Mouse (Mus musculus) embryonic facial prominence, embryonic 14.5 days (tissue): ENCODE results near the gene Pmm2. TPM values are rescaled to one million over a fixed set of nuclear protein-coding genes. Genes with fewer than 3 reads are reported as not detected.

Experiments used
- ATAC-seq: fragments of 200-750 bp; cut with Nextera tagmentation; 2 replicates; pipeline ENCODE4 v1.8.0; 2017; ENCODE audit warnings: low read depth, moderate number of reproducible peaks, moderate TSS enrichment
- DNase-seq: peaks from one replicate; pipeline ENCODE4 v3.0.0-alpha.2; 2015; ENCODE audit warnings: low spot score
- H3K27ac ChIP-seq: fragments of 300-500 bp; sonication (generic); replicated peaks from 2 replicates; pipeline ENCODE4 v1.5.1; 2014; ENCODE audit warnings: low read depth, mild to moderate bottlenecking, low read length, moderate library complexity
- H3K27me3 ChIP-seq: fragments of 300-500 bp; sonication (generic); replicated peaks from 2 replicates; pipeline ENCODE4 v1.6.1; 2014; ENCODE audit warnings: low read length; ENCODE audit not compliant: control insufficient read depth, insufficient read depth
- H3K36me3 ChIP-seq: fragments of 300-500 bp; sonication (generic); 2 replicates; pipeline ENCODE4 v1.6.1; 2014; ENCODE audit warnings: low read length, mixed read lengths; ENCODE audit not compliant: control insufficient read depth, insufficient read depth
- H3K4me1 ChIP-seq: fragments of 300-500 bp; sonication (generic); 2 replicates; pipeline ENCODE4 v1.6.1; 2014; ENCODE audit warnings: antibody characterized with exemption, low read length; ENCODE audit not compliant: control insufficient read depth, insufficient read depth
- H3K4me2 ChIP-seq: fragments of 300-500 bp; sonication (generic); 2 replicates; pipeline ENCODE4 v1.6.1; 2014; ENCODE audit warnings: low read depth, mild to moderate bottlenecking, low read length, moderate library complexity, mixed read lengths
- H3K4me3 ChIP-seq: fragments of 300-500 bp; sonication (generic); 2 replicates; pipeline ENCODE4 v1.5.1; 2014; ENCODE audit warnings: low read depth, mild to moderate bottlenecking, low read length
- H3K9ac ChIP-seq: fragments of 300-500 bp; sonication (generic); 2 replicates; pipeline ENCODE4 v1.6.1; 2014; ENCODE audit warnings: low read depth, mild to moderate bottlenecking, low read length, moderate library complexity, mixed read lengths
- H3K9me3 ChIP-seq: fragments of 300-500 bp; sonication (generic); 2 replicates; pipeline ENCODE4 v1.6.1; 2016; ENCODE audit warnings: low read length; ENCODE audit not compliant: control insufficient read depth
- WGBS: fragments of 180-500 bp; shearing (Covaris S2); extraction: QIAGEN DNeasy Blood & Tissue Kit; methylation state at CpG from one replicate; pipeline ENCODE4 v1.1.7; 2014; 5-methylcytosine and 5-hydroxymethylcytosine counted together
- polyA plus RNA-seq: library from polyadenylated mRNA; unstranded; fragments of >200 nt; fragmentation: Nextera tagmentation; extraction: Ambion mirVana; gene quantifications from 2 replicates; pipeline ENCODE4 v1.2.1, GENCODE M21; 2014

Pmm2 gene
- polyA plus RNA-seq, 1 experiment from 2014 or later, result 42.4 TPM

DNA sequence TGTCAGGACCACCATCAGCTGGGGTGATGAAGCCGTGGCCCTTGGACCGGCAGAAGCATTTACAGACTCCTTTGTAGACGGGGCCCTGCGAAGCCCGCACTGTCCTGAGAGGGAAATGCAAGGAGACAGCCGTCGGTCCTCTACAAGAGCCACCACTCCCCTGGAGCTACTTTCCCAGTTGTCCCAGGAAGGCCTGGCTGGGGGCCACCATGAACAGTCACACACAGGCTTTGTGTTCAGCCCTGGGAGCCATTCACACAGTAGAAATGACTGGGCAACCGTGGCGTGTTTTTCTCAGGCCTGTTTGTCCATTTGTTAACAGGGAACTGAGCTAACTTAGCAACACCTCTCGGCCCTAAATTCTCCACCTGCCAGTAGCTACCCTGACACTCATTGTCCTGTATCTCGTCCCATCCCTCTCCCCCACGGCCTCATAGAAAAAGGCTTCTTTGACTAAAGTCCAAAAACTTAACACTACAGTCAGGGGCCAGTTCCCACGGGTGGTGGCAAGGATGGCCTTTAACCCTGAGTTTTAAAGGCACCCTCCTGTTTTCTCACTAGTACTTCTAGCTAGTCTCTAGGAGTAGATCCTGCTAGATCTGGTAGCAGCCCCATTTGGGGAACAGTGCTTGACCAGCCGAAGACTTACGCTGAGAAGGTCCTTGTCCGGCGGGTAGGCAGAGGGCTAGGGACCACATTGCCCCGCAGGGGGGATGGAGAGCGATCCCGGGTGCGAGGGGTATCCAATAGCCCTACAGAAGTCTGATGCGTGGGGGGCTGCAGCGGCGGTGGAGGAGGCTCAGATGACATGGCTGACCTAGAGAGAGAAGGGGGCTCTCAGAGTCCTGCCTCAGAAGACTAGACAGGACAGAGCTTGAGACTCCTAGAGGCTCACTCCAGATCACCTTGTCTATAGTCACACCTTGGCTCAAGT, 26.4 kb downstream of the Pmm2 start:
- Histone ChIP-seq H3K36me3 (peaks cover 34% of the 10 kb centered on the region), H3K4me3 (no peak overlapping the region), H3K27me3 (no peaks in the 10 kb centered on the region), H3K27ac (no peak overlapping the region), H3K4me2 (no peak overlapping the region), H3K9ac (no peak overlapping the region), H3K9me3 (no peaks in the 10 kb centered on the region), H3K4me1 (no peaks in the 10 kb centered on the region)
- ATAC-seq (no peak), DNase-seq (no peak)
- WGBS, result 85% methylated on average over 24 of the region's 24 CpGs

DNA sequence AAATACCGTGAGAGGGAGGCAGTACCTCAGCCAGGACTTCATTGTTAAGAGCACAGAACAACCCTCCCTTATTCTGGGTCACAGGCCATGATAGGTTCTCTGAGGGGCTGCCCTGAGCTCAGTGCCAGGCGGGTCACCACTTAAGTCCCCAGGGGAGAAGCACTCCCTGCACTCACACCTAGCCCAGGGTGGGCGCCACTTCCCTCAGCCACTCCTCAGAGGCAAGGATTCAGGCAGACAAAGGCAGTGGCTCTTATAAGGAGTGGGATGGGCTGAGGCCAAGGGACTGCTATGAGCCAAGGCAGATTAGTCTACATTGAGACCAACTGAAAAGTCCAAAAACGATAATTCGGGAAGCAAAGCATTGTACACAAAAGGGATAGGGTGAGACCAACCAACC, 27.9 kb downstream of the Pmm2 start:
- no peak for ATAC-seq
- Histone ChIP-seq H3K9ac (no peak overlapping the region), H3K4me1 (peaks cover 7% of the 10 kb centered on the region), H3K4me3 (no peak overlapping the region), H3K27me3 (no peaks in the 10 kb centered on the region), H3K4me2 (no peak overlapping the region), H3K36me3 (peaks cover 19% of the 10 kb centered on the region), H3K9me3 (no peaks in the 10 kb centered on the region), H3K27ac (no peak overlapping the region)
- no peak for DNase-seq
- WGBS, result 80% methylated on average over 5 of the region's 5 CpGs

DNA sequence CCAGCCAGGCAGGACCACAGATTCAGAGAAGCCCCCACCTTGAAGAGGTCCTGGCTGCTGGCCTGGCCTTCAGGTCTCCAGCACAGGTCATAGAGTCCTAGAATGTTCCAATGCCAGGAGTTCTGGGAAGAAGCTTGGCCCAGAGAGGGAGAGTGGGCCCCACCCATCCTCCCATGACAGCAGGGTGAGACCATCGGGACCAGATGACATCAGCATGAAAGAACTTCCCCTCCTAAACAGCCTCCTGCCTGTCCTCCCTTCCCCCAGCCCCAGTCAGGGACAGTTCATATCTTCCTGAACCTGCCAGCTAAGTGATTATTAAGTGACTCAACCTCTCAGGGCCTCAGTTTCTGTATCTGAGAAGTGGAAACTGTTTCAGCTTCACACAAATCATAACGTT, 29.0 kb downstream of the Pmm2 start:
- WGBS, result 50% methylated on average over 2 of the region's 2 CpGs
- Histone ChIP-seq H3K4me1 (peaks cover 13% of the 10 kb centered on the region), H3K9ac (no peak overlapping the region), H3K9me3 (no peaks in the 10 kb centered on the region), H3K4me3 (no peak overlapping the region), H3K36me3 (peaks cover 17% of the 10 kb centered on the region), H3K4me2 (no peak overlapping the region), H3K27me3 (no peaks in the 10 kb centered on the region), H3K27ac (no peak overlapping the region)
- peak; percentile 30 for DNase-seq
- no peak for ATAC-seq

DNA sequence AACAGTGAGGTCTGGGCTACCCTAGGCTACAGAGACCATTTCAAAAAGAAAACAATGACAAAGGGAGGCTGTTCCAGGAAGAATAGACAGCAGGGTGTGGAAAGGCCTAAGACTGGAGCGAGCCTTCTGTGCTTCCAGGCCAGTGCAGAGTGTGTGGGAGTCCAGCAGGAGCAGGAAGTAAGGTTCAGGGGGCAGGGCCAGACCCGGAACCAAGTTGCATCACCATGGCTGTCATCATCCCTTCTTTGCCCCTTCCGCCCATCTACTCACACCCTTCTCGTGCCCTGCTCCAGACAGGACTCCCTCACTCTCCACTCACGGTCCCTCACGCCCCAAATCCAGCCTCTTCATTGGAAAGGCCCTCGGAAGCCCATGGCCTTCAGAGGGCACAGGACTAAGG, 29.8 kb downstream of the Pmm2 start:
- no peak overlapping the region for H3K9ac ChIP-seq
- ATAC-seq (no peak), DNase-seq (no peak)
- WGBS, result 80% methylated on average over 7 of the region's 7 CpGs
- H3K4me1 ChIP-seq, result peaks cover 13% of the 10 kb centered on the region
- H3K27me3 ChIP-seq, result no peaks in the 10 kb centered on the region
- H3K27ac ChIP-seq, result no peak overlapping the region
- peaks cover 10% of the 10 kb centered on the region for H3K36me3 ChIP-seq
- H3K9me3 ChIP-seq, result no peaks in the 10 kb centered on the region
- no peak overlapping the region for H3K4me3 ChIP-seq
- no peak overlapping the region for H3K4me2 ChIP-seq

DNA sequence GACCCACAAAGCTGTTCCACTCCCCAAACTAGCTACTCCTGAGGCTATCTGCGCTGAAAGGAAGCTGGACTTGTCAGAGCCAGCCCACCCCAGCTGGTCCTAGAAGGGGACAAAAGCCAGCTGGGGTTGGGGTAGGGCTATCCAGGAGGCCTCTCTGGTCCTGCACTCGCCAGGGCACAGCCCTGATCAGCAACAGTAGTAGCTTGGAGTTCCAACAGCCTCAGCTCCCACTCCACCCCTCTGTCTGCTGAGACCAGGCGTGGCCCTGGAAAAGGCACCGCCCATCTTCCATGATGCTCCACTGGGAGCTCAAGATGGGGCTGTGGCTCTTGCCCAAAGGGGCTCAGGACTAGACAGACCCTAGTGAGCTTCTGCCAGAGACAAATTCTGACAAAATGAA, 30.3 kb downstream of the Pmm2 start:
- no peak overlapping the region for H3K9ac ChIP-seq
- H3K9me3 ChIP-seq, result no peaks in the 10 kb centered on the region
- no peaks in the 10 kb centered on the region; the same call in 1 of the 2 replicates for H3K27me3 ChIP-seq
- H3K27ac ChIP-seq, result no peak overlapping the region
- peaks cover 13% of the 10 kb centered on the region for H3K4me1 ChIP-seq
- WGBS, result 59% methylated on average over 4 of the region's 4 CpGs
- H3K4me2 ChIP-seq, result no peak overlapping the region
- H3K4me3 ChIP-seq, result no peak overlapping the region
- DNase-seq (no peak), ATAC-seq (no peak)
- peaks cover 5% of the 10 kb centered on the region for H3K36me3 ChIP-seq

DNA sequence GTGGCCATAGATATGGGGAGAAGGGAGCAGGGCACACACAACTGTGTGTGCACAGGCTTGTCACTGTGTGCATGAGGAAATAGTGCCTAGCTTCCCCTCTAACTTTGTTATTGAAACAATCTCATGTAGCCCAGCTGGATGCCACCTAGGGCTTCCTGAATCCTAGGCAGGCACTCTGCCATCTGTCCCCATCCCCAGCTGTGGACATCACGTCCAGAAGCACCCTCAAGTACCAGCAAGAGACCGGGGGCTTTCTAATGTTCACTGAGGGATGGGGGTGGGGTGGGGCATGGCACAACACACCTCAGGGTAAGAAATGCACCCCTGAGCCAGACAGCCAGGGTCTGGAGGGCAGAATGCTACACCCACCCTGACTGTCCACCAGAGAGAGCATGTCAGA, 30.9 kb downstream of the Pmm2 start:
- Histone ChIP-seq H3K4me2 (no peak overlapping the region), H3K9ac (no peak overlapping the region), H3K36me3 (peaks cover under 1% of the 10 kb centered on the region; the same call in 1 of the 2 replicates), H3K4me1 (peaks cover 13% of the 10 kb centered on the region), H3K27me3 (no peaks in the 10 kb centered on the region; the same call in 1 of the 2 replicates), H3K27ac (no peak overlapping the region), H3K4me3 (no peak overlapping the region), H3K9me3 (no peaks in the 10 kb centered on the region)
- WGBS, result 74% methylated on average over 2 of the region's 2 CpGs
- no peak for ATAC-seq
- no peak for DNase-seq

DNA sequence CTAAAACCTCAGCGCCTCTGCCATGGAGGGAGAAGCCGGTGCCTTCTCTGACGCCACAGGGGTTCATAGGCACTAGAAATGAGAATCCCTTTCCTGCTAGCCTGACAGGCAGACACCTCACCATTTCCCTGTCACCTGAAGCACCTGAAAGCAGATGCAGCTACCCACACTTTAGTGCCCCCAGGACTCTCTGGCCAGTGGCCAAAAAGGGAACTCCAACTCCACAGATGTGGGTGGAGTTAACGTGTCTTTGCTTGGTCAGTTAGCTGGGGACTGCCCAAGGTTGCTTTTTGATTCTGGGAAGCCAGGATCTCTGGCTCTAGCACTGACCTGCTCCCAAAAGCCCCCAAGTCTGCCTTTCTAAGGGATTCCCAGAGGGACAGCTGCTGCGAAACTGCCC, 32.0 kb downstream of the Pmm2 start:
- 48% methylated on average over 5 of the region's 5 CpGs for WGBS
- H3K9me3 ChIP-seq, result no peaks in the 10 kb centered on the region
- peak overlapping the region; percentile 76 for H3K4me2 ChIP-seq
- no peak for ATAC-seq
- H3K9ac ChIP-seq, result peak overlapping the region; percentile 68
- peak overlapping the region; percentile 67; the same call in 1 of the 2 replicates for H3K4me3 ChIP-seq
- H3K27me3 ChIP-seq, result no peaks in the 10 kb centered on the region; the same call in 1 of the 2 replicates
- H3K36me3 ChIP-seq, result no peaks in the 10 kb centered on the region; the same call in 1 of the 2 replicates
- no peak for DNase-seq
- no peak overlapping the region; the same call in 1 of the 2 replicates for H3K27ac ChIP-seq
- H3K4me1 ChIP-seq, result peaks cover 13% of the 10 kb centered on the region

DNA sequence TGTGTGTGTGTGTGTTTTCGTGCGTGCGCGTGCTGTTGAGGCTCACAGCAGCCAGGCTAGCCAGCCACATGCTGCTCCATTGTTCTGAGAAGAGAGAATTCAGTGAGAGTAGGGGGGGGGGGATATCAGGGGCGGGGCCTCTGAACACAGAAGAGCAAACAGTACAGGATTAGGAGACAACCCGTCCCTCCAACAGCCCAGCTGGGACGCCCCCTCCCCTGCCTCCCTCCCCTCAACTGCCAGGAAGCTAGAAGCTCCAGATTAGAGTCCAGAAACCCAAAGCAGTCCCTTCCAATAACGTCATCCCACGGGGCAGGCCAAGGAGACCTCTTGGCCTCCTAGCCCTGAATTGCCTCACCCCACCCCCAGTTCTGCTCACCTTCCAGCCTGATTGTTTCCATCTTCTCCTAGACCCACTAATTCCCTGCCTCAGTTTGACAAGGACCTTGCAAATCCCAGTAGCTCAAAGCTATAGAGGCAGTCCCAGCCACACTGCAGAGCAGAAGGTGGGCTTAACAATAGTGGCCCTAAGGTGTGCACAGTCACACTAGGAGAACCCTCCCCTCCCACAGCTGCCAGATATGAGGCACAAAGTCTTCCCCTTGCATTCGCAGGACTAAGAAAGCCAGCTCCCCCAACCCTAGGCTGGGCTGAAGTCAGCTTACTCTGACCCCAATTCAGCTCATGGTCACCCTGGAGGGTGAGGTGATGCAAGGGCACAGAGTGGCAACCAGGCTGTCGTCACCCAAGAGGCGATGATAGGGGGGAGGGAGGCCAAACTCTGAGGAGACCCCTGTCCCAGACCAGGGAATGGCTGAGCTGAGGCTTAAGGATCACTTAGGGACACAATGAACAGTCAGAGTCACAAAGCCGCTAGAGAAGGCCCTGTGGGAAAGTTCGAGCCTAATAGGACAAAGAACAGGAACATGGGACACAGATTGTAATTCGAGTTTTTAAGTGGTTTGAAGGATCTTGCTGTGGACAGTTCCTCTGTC, 32.9 kb downstream of the Pmm2 start:
- H3K9me3 ChIP-seq, result no peaks in the 10 kb centered on the region
- peaks cover 13% of the 10 kb centered on the region for H3K4me1 ChIP-seq
- peak overlapping the region; percentile 67 for H3K4me3 ChIP-seq
- ATAC-seq (peak; percentile 38), DNase-seq (peak; percentile 71)
- H3K27me3 ChIP-seq, result no peaks in the 10 kb centered on the region; the same call in 1 of the 2 replicates
- 7% methylated on average over 14 of the region's 15 CpGs for WGBS
- peak overlapping the region; percentile 68 for H3K9ac ChIP-seq
- H3K27ac ChIP-seq, result peak overlapping the region; percentile 79; the same call in 1 of the 2 replicates
- peak overlapping the region; percentile 76 for H3K4me2 ChIP-seq
- H3K36me3 ChIP-seq, result no peaks in the 10 kb centered on the region; the same call in 1 of the 2 replicates
